Mouse (Mus musculus) myocyte (in vitro differentiated cells): ENCODE results near the gene Ccdc27.

ENCODE experiments used
- CEBPB ChIP-seq: IDR thresholded peaks from 2 replicates; pipeline ENCODE4 v1.6.1; 2011; ENCODE audit warnings: mild to moderate bottlenecking, moderate library complexity; ENCODE audit not compliant: poor library complexity, insufficient read depth, severe bottlenecking
- MYOG ChIP-seq, 3 experiments: IDR thresholded peaks; one replicate each; pipeline ENCODE4 v1.6.1; 2011; ENCODE audit warnings: control low read depth in 2 of 3, low read depth in 2 of 3, mild to moderate bottlenecking in 2 of 3; ENCODE audit not compliant: insufficient read length in 2 of 3, control insufficient read depth in 1 of 3, insufficient read depth in 1 of 3
- REST ChIP-seq: IDR thresholded peaks from one replicate; pipeline ENCODE4 v1.6.1; 2011; ENCODE audit warnings: mild to moderate bottlenecking, control low read depth, moderate library complexity; ENCODE audit not compliant: insufficient read depth, insufficient read length

DNA sequence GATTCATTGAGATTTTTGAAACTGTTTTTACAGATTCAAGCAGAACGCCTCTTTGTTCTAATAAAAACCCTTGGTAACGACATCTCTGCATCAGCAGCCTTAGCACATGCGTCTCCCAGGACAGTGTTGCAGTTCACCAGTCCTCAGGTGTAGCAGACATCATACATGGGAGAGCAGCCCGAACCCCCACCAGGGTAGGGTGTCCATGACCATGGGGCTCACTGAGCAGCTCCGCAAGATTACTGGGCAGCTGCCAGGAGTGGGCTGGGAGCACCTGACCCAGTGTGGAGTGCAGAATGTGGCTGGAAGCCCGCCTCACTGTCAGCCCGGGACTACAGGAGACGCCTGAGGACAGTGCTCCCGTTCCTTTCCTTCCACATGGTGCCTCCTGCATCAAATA lies 21.0 kb downstream of the Ccdc27 start:
- TF ChIP-seq MYOG (IDR thresholded peaks at IDR 0.05; ENCODE audit: control insufficient read depth in 1 of 3, insufficient read depth in 1 of 3, insufficient read length in 2 of 3, low read depth in 2 of 3) (no peak), CEBPB (no peak), REST (no peak)
